In genomic region chr12:79362219-79362618, GRCm38 (mm10) we compare ENCODE assay signal across 8 mouse cellular contexts.
DNase-seq lines count a peak whose midpoint lies in the region; ATAC-seq and TF ChIP-seq lines count a peak whose summit lies in the region.

No protein-coding gene starts in this region.

- peak; percentile 72 for TF ChIP-seq CTCF in lung, adult 2 months (IDR thresholded peaks at IDR 0.05; ENCODE audit: insufficient read depth, low read length)

- no peak for TF ChIP-seq POLR2A in lung, adult 2 months (IDR thresholded peaks at IDR 0.05; ENCODE audit: borderline replicate concordance, extremely low read depth, low read depth, low read length)

- DNase-seq in adrenal gland, adult 18-20 months (ENCODE audit: low spot score in 2 of 2): peak; percentile 10 to 32
- no peak for DNase-seq in adrenal gland, postnatal 4 days (ENCODE audit: low spot score in 2 of 2)
- no peak for DNase-seq in lung, adult 2 months
- no peak for DNase-seq in lung, postnatal 25 days (ENCODE audit: low spot score)
- peak; percentile 46 for DNase-seq in embryo, embryonic 9.5 days (ENCODE audit: extremely low spot score)
- peak; percentile 40 for DNase-seq in neural tube, embryonic 11.5 days (ENCODE audit: low spot score)
- no peak for DNase-seq in MN1 (ENCODE audit: low spot score)

- peaks cover 2% of the 10 kb centered on the region for H3K4me1 ChIP-seq in lung, adult 2 months (ENCODE audit: control insufficient read depth, insufficient read depth, low read length)
- H3K4me1 ChIP-seq in neural tube, embryonic 11.5 days (ENCODE audit: control insufficient read depth, insufficient read depth, low read length): no peaks in the 10 kb centered on the region

- no peak for ATAC-seq in neural tube, embryonic 11.5 days (ENCODE audit: insufficient read depth, low FRiP score, low TSS enrichment)
- ATAC-seq in inflammation-experienced regulatory T-cells, adult 6 months: no peak

- H3K9ac ChIP-seq in neural tube, embryonic 11.5 days (ENCODE audit: low read length): no peak overlapping the region

- 55% methylated on average over 1 of the region's 1 CpGs for WGBS in lung, adult 2 months
- 49% methylated on average over 1 of the region's 1 CpGs for WGBS in neural tube, embryonic 11.5 days

- no peak overlapping the region for H3K4me3 ChIP-seq in lung, adult 2 months (replicated peaks; ENCODE audit: extremely low read depth, low read depth, low read length)
- no peak overlapping the region for H3K4me3 ChIP-seq in neural tube, embryonic 11.5 days (ENCODE audit: low read depth, low read length)

- no peak overlapping the region for H3K27ac ChIP-seq in neural tube, embryonic 11.5 days (ENCODE audit: low read depth, low read length)

- H3K4me2 ChIP-seq in neural tube, embryonic 11.5 days (ENCODE audit: low read depth): no peak overlapping the region

- H3K9me3 ChIP-seq in neural tube, embryonic 11.5 days (ENCODE audit: control insufficient read depth, low read length): 0 out of 2 replicates have a peak, but pooled peaks cover 2% of the 10 kb centered on the region

- H3K36me3 ChIP-seq in neural tube, embryonic 11.5 days (ENCODE audit: control insufficient read depth, insufficient read depth, low read length): no peaks in the 10 kb centered on the region

- no peaks in the 10 kb centered on the region for H3K27me3 ChIP-seq in neural tube, embryonic 11.5 days (ENCODE audit: control insufficient read depth, insufficient read depth, low read length)

Comparison
In these comparisons a context has a peak if more than half of its experiments do, and no peak if none do; other contexts are left out.
1. DNase-seq: peak in adrenal gland, adult 18-20 months (2 of 2), embryo, embryonic 9.5 days (single experiment) and neural tube, embryonic 11.5 days (single experiment); none in adrenal gland, postnatal 4 days (0 of 2), lung, adult 2 months (single experiment), lung, postnatal 25 days (single experiment) and MN1 (single experiment).